Mouse (Mus musculus): Measurements from ENCODE around the gene Tmem143. TPM values are rescaled to one million over a fixed set of nuclear protein-coding genes. Genes with fewer than 3 reads are reported as not detected.
A peak's percentile ranks its signal among the peaks of the same experiment; 100 is the strongest.

The Tmem143 gene
- polyA plus RNA-seq (2015; fragmentation: Nextera tagmentation; extraction: Ambion mirVana): 6.2 and 6.6 TPM in 2 replicates

- peaks cover 12% of the 10 kb centered on the region for H3K4me1 ChIP-seq (replicated peaks)
- H3K9me3 ChIP-seq: no peaks in the 10 kb centered on the region
- ATAC-seq (ENCODE audit: low FRiP score): peak; percentile 91
- no peaks in the 10 kb centered on the region for H3K36me3 ChIP-seq
- H3K9ac ChIP-seq: peak within 1 kb of the TSS; percentile 79
- peak within 1 kb of the TSS; percentile 52 for H3K4me3 ChIP-seq
- peak within 1 kb of the TSS; percentile 85 for H3K27ac ChIP-seq
- under 1% methylated on average over 40 of the region's 40 CpGs for WGBS
- peak within 1 kb of the TSS; percentile 97 for H3K4me2 ChIP-seq
- H3K27me3 ChIP-seq: peaks cover 5% of the 10 kb centered on the region
Measured at GRCm38 (mm10) chr7:45896517-45897257, at the start of gene Tmem143, which contains the start of gene Syngr4. TSS of gene Tmem143 (plus strand) at chr7:45896941. TSS of gene Syngr4 (minus strand) at chr7:45896714.

GRCm38 (mm10) chr7:45848447-45849027, 48.2 kb upstream of the Tmem143 start:
- Histone ChIP-seq H3K9ac (no peak overlapping the region; the same call in 1 of the 2 replicates), H3K9me3 (no peaks in the 10 kb centered on the region), H3K4me1 (replicated peaks) (0 out of 2 replicates have a peak, but pooled peaks cover 4% of the 10 kb centered on the region)

GRCm38 (mm10) chr7:45850661-45851060, 46.1 kb upstream of the Tmem143 start:
- Histone ChIP-seq H3K4me2 (no peak overlapping the region), H3K27me3 (peaks cover 43% of the 10 kb centered on the region), H3K4me3 (no peak overlapping the region), H3K4me1 (replicated peaks) (0 out of 2 replicates have a peak, but pooled peaks cover 4% of the 10 kb centered on the region), H3K27ac (no peak overlapping the region), H3K36me3 (peaks cover 2% of the 10 kb centered on the region; the same call in 1 of the 2 replicates), H3K9me3 (no peaks in the 10 kb centered on the region), H3K9ac (no peak overlapping the region)
- no peak for ATAC-seq (ENCODE audit: low FRiP score)
- 80% methylated on average over 3 of the region's 3 CpGs for WGBS

More at GRCm38 (mm10) chr7:45848447-45849027, 48.2 kb upstream of the Tmem143 start:
- Histone ChIP-seq H3K4me2 (no peak overlapping the region), H3K36me3 (peaks cover 2% of the 10 kb centered on the region; the same call in 1 of the 2 replicates), H3K4me3 (no peak overlapping the region), H3K27ac (no peak overlapping the region; the same call in 1 of the 2 replicates), H3K27me3 (peaks cover 48% of the 10 kb centered on the region)
- ATAC-seq (ENCODE audit: low FRiP score): no peak
- WGBS: 4% methylated on average over 6 of the region's 6 CpGs

GRCm38 (mm10) chr7:45853089-45853488, 43.7 kb upstream of the Tmem143 start:
- 86% methylated on average over 12 of the region's 12 CpGs for WGBS

GRCm38 (mm10) chr7:45856950-45857901, 39.5 kb upstream of the Tmem143 start:
- no peak for ATAC-seq (ENCODE audit: low FRiP score)
- Histone ChIP-seq H3K27me3 (peaks cover 73% of the 10 kb centered on the region), H3K4me3 (peak overlapping the region; percentile 29), H3K9me3 (no peaks in the 10 kb centered on the region), H3K4me1 (replicated peaks) (peaks cover 29% of the 10 kb centered on the region), H3K9ac (peak overlapping the region; percentile 59), H3K36me3 (peaks cover 2% of the 10 kb centered on the region; the same call in 1 of the 2 replicates), H3K27ac (no peak overlapping the region), H3K4me2 (peak overlapping the region; percentile 49)
- WGBS: 1% methylated on average over 30 of the region's 30 CpGs

More at GRCm38 (mm10) chr7:45853089-45853488, 43.7 kb upstream of the Tmem143 start:
- peaks cover 18% of the 10 kb centered on the region for H3K4me1 ChIP-seq (replicated peaks)
- no peaks in the 10 kb centered on the region for H3K9me3 ChIP-seq
- H3K4me2 ChIP-seq: no peak overlapping the region
- H3K4me3 ChIP-seq: no peak overlapping the region
- H3K27ac ChIP-seq: no peak overlapping the region
- peaks cover 61% of the 10 kb centered on the region for H3K27me3 ChIP-seq
- no peak overlapping the region for H3K9ac ChIP-seq
- H3K36me3 ChIP-seq: peaks cover 2% of the 10 kb centered on the region; the same call in 1 of the 2 replicates
- no peak for ATAC-seq (ENCODE audit: low FRiP score)

GRCm38 (mm10) chr7:45859008-45859407, 37.7 kb upstream of the Tmem143 start:
- peaks cover 81% of the 10 kb centered on the region for H3K27me3 ChIP-seq
- no peak overlapping the region for H3K27ac ChIP-seq
- H3K36me3 ChIP-seq: no peaks in the 10 kb centered on the region
- H3K9ac ChIP-seq: no peak overlapping the region
- no peaks in the 10 kb centered on the region for H3K9me3 ChIP-seq
- peaks cover 31% of the 10 kb centered on the region for H3K4me1 ChIP-seq (replicated peaks)
- no peak for ATAC-seq (ENCODE audit: low FRiP score)
- no peak overlapping the region for H3K4me2 ChIP-seq
- no peak overlapping the region for H3K4me3 ChIP-seq
- 64% methylated on average over 4 of the region's 4 CpGs for WGBS

- 90% methylated on average over 7 of the region's 7 CpGs for WGBS
- H3K4me3 ChIP-seq: no peak overlapping the region
- H3K36me3 ChIP-seq: no peaks in the 10 kb centered on the region
- ATAC-seq (ENCODE audit: low FRiP score): no peak
- peaks cover 32% of the 10 kb centered on the region for H3K4me1 ChIP-seq (replicated peaks)
- no peak overlapping the region for H3K27ac ChIP-seq
- H3K9ac ChIP-seq: no peak overlapping the region
- peaks cover 64% of the 10 kb centered on the region for H3K27me3 ChIP-seq
- H3K9me3 ChIP-seq: no peaks in the 10 kb centered on the region
- no peak overlapping the region for H3K4me2 ChIP-seq
Measured at GRCm38 (mm10) chr7:45862804-45863203, 33.9 kb upstream of the Tmem143 start.

- peaks cover 45% of the 10 kb centered on the region for H3K4me1 ChIP-seq (replicated peaks)
- H3K4me2 ChIP-seq: no peak overlapping the region
- WGBS: 52% methylated on average over 3 of the region's 3 CpGs
- H3K9me3 ChIP-seq: no peaks in the 10 kb centered on the region
- ATAC-seq (ENCODE audit: low FRiP score): no peak
- H3K27ac ChIP-seq: no peak overlapping the region
- H3K4me3 ChIP-seq: no peak overlapping the region
- peaks cover 64% of the 10 kb centered on the region for H3K27me3 ChIP-seq
- H3K36me3 ChIP-seq: no peaks in the 10 kb centered on the region
- no peak overlapping the region for H3K9ac ChIP-seq
Measured at GRCm38 (mm10) chr7:45864435-45864834, 32.3 kb upstream of the Tmem143 start.

- Histone ChIP-seq H3K36me3 (no peaks in the 10 kb centered on the region), H3K27ac (peak overlapping the region; percentile 45), H3K27me3 (peaks cover 64% of the 10 kb centered on the region), H3K9ac (peak overlapping the region; percentile 83), H3K4me2 (peak overlapping the region; percentile 72), H3K9me3 (no peaks in the 10 kb centered on the region), H3K4me1 (replicated peaks) (peaks cover 54% of the 10 kb centered on the region), H3K4me3 (peak overlapping the region; percentile 65)
- under 1% methylated on average over 91 of the region's 117 CpGs for WGBS
- peak; percentile 33 for ATAC-seq (ENCODE audit: low FRiP score)
Measured at GRCm38 (mm10) chr7:45865925-45866910, 30.5 kb upstream of the Tmem143 start.

- ATAC-seq (ENCODE audit: low FRiP score): 0 out of 2 replicates have a peak, but pooled peaks have one; percentile 2
- peaks cover 51% of the 10 kb centered on the region for H3K4me1 ChIP-seq (replicated peaks)
- peak overlapping the region; percentile 48 for H3K4me3 ChIP-seq
- H3K27ac ChIP-seq: no peak overlapping the region; the same call in 1 of the 2 replicates
- peaks cover 56% of the 10 kb centered on the region for H3K27me3 ChIP-seq
- H3K9ac ChIP-seq: peak overlapping the region; percentile 81
- H3K4me2 ChIP-seq: peak overlapping the region; percentile 72
- no peaks in the 10 kb centered on the region for H3K36me3 ChIP-seq
- WGBS: 3% methylated on average over 2 of the region's 2 CpGs
- H3K9me3 ChIP-seq: no peaks in the 10 kb centered on the region
Measured at GRCm38 (mm10) chr7:45867871-45868270, 28.9 kb upstream of the Tmem143 start.

Measured in hindbrain, embryonic 13.5 days (tissue).